Mouse (Mus musculus) left cerebral cortex, postnatal 4 days (tissue): ENCODE results near the gene Zmat3. TPM values are rescaled to one million over a fixed set of nuclear protein-coding genes. Genes with fewer than 3 reads are reported as not detected.

Experiments used
- DNase-seq: peaks from one replicate; pipeline ENCODE4 v3.0.0-alpha.2; 2022
- intact Hi-C: fragments of 180-260 bp; cut with DNase I; formaldehyde crosslinking; loops from one replicate; pipeline ENCODE4 v1.15.1; 2025
- total RNA-seq, 2 experiments: library from RNA; stranded (reverse); gene quantifications; 2 replicates each; pipeline ENCODE4 v1.2.3; 2021

Gene Zmat3
- total RNA-seq, 2 experiments from 2014 or later, result 41.2 to 43.3 TPM

DNA sequence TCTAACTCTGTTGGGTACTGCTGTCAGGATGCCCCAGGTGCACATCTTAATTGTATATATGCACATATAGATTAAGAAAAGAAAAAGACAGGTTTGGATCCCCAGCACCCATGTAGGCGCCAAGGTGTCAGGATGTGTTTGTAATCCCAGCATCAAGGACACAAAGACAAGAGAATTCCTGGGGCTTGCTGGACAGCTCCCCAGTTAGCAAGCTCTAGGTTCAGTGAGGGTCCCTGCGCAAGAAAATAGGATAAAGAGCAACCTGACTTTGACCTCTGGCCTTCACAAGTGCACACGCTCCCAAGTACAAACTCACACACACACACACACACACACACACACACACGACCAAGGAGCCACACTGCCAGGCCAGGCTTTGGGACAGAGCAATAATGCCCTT lies 73.8 kb downstream of the Zmat3 start:
- intact Hi-C loops, result no loop called here
- no peak for DNase-seq

Other genes starting within 250 kb of the Zmat3 start
- gene Pik3ca, start 31.7 kb upstream of the Zmat3 start, total RNA-seq, result 10 to 100 TPM; 54.1 to 62.3 TPM
- under 1 TPM in 1 of 2 experiments, not detected in 1; 0.60 TPM for gene Kcnmb3, start 126.2 kb upstream of the Zmat3 start, total RNA-seq
- gene Zfp639, start 144.2 kb upstream of the Zmat3 start, total RNA-seq, result 10 to 100 TPM; 55.2 to 60.8 TPM
- 100 to 1,000 TPM; 102 to 128 TPM for gene Mfn1, start 163.5 kb upstream of the Zmat3 start, total RNA-seq